Mouse (Mus musculus): ENCODE measurements at regions not wholly inside any gene's neighbourhood (a gene's known extent, or its start where the extent isn't known, plus 50 kb on each side); places are given as distances from the start of the nearest gene placed in this dataset.

DNA sequence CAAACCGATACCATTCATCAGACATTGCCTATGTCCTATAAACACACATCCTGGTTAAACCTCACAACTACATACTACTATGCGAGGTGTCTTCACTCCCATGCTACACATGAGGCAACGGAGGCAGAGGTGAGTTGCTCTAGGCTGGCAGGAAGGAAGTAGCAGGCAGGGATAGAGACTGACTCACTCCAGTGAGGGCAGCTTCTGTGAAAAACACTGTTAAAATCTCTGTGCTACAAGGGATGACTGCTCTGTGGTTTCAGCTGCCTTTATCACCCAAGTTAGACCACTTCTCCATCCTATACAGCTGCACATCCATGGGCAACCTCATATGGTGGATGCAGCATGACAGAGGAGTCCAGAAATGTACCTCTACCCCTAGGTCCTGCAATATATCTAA, 91.0 kb upstream of the Sgk1 start:
- 36% methylated on average over 3 of the region's 3 CpGs for WGBS (ENCODE audit: insufficient replicate concordance)
- Histone ChIP-seq H3K36me3 (replicated peaks; ENCODE audit: control insufficient read depth, insufficient read depth, low read depth) (no peaks in the 10 kb centered on the region), H3K27ac (no peak overlapping the region), H3K9ac (replicated peaks) (no peak overlapping the region), H3K27me3 (ENCODE audit: control insufficient read depth, insufficient read depth, low read length) (no peaks in the 10 kb centered on the region), H3K9me3 (ENCODE audit: control insufficient read depth, low read length) (no peaks in the 10 kb centered on the region), H3K4me2 (ENCODE audit: low read depth) (no peak overlapping the region), H3K4me1 (replicated peaks; ENCODE audit: control insufficient read depth in 2 of 2, insufficient read depth in 2 of 2, low read length in 1 of 2) (no peaks in the 10 kb centered on the region), H3K4me3 (ENCODE audit: insufficient read depth in 1 of 2, low read depth in 2 of 2, low read length in 2 of 2) (no peak overlapping the region)
- TF ChIP-seq EP300 (IDR thresholded peaks at IDR 0.05; ENCODE audit: low read depth): no peak
- TF ChIP-seq CTCF (IDR thresholded peaks at IDR 0.05; ENCODE audit: low read depth): no peak
- ATAC-seq (ENCODE audit: insufficient read depth): no peak
- no peak for DNase-seq (ENCODE audit: low read depth in 3 of 3, low spot score in 3 of 3)

DNA sequence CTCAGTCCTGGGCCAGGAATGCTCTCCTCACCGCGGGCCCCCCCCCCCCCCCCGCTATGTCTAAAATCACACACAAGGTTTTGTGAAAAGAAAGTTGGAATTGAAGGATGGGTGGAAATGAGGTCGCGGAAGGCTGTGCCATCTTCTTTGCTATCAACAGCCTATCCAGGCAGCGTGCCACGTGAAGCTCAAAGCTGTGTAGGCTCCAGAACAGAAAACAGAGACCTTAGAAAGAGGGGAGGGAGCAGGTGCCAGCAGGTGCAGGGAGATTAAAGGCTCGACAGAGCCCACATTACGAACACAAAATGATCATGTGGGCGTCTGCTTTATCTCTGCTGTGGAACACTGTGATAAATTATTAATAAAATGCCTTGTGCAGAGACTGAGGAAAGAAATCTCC, 89.6 kb upstream of the Sgk1 start:
- no peaks in the 10 kb centered on the region for H3K4me1 ChIP-seq (replicated peaks; ENCODE audit: control insufficient read depth in 2 of 2, insufficient read depth in 2 of 2, low read length in 1 of 2)
- no peak for DNase-seq (ENCODE audit: low read depth in 3 of 3, low spot score in 3 of 3)
- H3K4me2 ChIP-seq (ENCODE audit: low read depth): no peak overlapping the region
- TF ChIP-seq EP300 (IDR thresholded peaks at IDR 0.05; ENCODE audit: low read depth) (no peak), CTCF (IDR thresholded peaks at IDR 0.05; ENCODE audit: low read depth) (no peak)
- WGBS (ENCODE audit: insufficient replicate concordance): 33% methylated on average over 10 of the region's 10 CpGs
- no peaks in the 10 kb centered on the region for H3K9me3 ChIP-seq (ENCODE audit: control insufficient read depth, low read length)
- H3K36me3 ChIP-seq (replicated peaks; ENCODE audit: control insufficient read depth, insufficient read depth, low read depth): no peaks in the 10 kb centered on the region
- H3K4me3 ChIP-seq (ENCODE audit: insufficient read depth in 1 of 2, low read depth in 2 of 2, low read length in 2 of 2): no peak overlapping the region
- ATAC-seq (ENCODE audit: insufficient read depth): no peak
- no peak overlapping the region for H3K27ac ChIP-seq
- no peak overlapping the region for H3K9ac ChIP-seq (replicated peaks)
- H3K27me3 ChIP-seq (ENCODE audit: control insufficient read depth, insufficient read depth, low read length): no peaks in the 10 kb centered on the region

DNA sequence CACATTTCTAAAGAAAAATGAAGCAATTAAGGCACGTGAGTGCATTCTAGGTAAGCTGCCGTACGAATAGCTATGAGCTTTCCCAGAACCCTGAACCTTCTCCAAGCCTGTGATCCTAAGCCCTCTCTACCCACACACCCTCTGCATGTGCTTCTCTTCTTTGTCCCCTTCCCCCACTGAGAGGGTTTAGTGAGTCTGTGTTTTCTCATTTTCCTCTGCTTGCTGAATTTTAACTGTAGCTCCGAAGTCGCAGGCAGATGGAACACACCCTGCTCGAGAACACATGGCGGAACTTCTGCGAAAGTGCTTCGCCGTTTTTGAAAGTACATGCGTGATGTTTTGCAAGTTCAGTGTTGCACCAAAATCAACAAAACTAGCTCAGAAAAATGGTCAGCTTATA, 88.3 kb upstream of the Sgk1 start:
- Histone ChIP-seq H3K4me3 (ENCODE audit: insufficient read depth in 1 of 2, low read depth in 2 of 2, low read length in 2 of 2) (no peak overlapping the region), H3K27me3 (ENCODE audit: control insufficient read depth, insufficient read depth, low read length) (no peaks in the 10 kb centered on the region), H3K27ac (no peak overlapping the region), H3K9ac (replicated peaks) (no peak overlapping the region), H3K9me3 (ENCODE audit: control insufficient read depth, low read length) (no peaks in the 10 kb centered on the region), H3K36me3 (replicated peaks; ENCODE audit: control insufficient read depth, insufficient read depth, low read depth) (no peaks in the 10 kb centered on the region), H3K4me2 (ENCODE audit: low read depth) (no peak overlapping the region), H3K4me1 (replicated peaks; ENCODE audit: control insufficient read depth in 2 of 2, insufficient read depth in 2 of 2, low read length in 1 of 2) (no peaks in the 10 kb centered on the region)
- DNase-seq (ENCODE audit: low read depth in 3 of 3, low spot score in 3 of 3) (no peak), ATAC-seq (ENCODE audit: insufficient read depth) (no peak)
- 74% methylated on average over 11 of the region's 11 CpGs for WGBS (ENCODE audit: insufficient replicate concordance)
- TF ChIP-seq EP300 (IDR thresholded peaks at IDR 0.05; ENCODE audit: low read depth) (no peak), CTCF (IDR thresholded peaks at IDR 0.05; ENCODE audit: low read depth) (no peak)

GRCm38 (mm10) chr10:21796386-21796785, 85.6 kb upstream of the Sgk1 start:
- Histone ChIP-seq H3K9ac (replicated peaks) (no peak overlapping the region), H3K36me3 (replicated peaks; ENCODE audit: control insufficient read depth, insufficient read depth, low read depth) (no peaks in the 10 kb centered on the region), H3K4me3 (ENCODE audit: insufficient read depth in 1 of 2, low read depth in 2 of 2, low read length in 2 of 2) (no peak overlapping the region), H3K4me2 (ENCODE audit: low read depth) (no peak overlapping the region), H3K27me3 (ENCODE audit: control insufficient read depth, insufficient read depth, low read length) (no peaks in the 10 kb centered on the region), H3K4me1 (replicated peaks; ENCODE audit: control insufficient read depth in 2 of 2, insufficient read depth in 2 of 2, low read length in 1 of 2) (no peaks in the 10 kb centered on the region), H3K9me3 (ENCODE audit: control insufficient read depth, low read length) (no peaks in the 10 kb centered on the region), H3K27ac (no peak overlapping the region)
- ATAC-seq (ENCODE audit: insufficient read depth) (no peak), DNase-seq (ENCODE audit: low read depth in 3 of 3, low spot score in 3 of 3) (no peak)
- no peak for TF ChIP-seq EP300 (IDR thresholded peaks at IDR 0.05; ENCODE audit: low read depth)
- TF ChIP-seq CTCF (IDR thresholded peaks at IDR 0.05; ENCODE audit: low read depth): no peak
- 80% methylated on average over 4 of the region's 4 CpGs for WGBS (ENCODE audit: insufficient replicate concordance)

- TF ChIP-seq CTCF (IDR thresholded peaks at IDR 0.05; ENCODE audit: low read depth) (no peak), EP300 (IDR thresholded peaks at IDR 0.05; ENCODE audit: low read depth) (no peak)
- Histone ChIP-seq H3K36me3 (replicated peaks; ENCODE audit: control insufficient read depth, insufficient read depth, low read depth) (no peaks in the 10 kb centered on the region), H3K27ac (no peak overlapping the region), H3K4me2 (ENCODE audit: low read depth) (no peak overlapping the region), H3K9me3 (ENCODE audit: control insufficient read depth, low read length) (no peaks in the 10 kb centered on the region), H3K4me1 (replicated peaks; ENCODE audit: control insufficient read depth in 2 of 2, insufficient read depth in 2 of 2, low read length in 1 of 2) (no peaks in the 10 kb centered on the region), H3K4me3 (ENCODE audit: insufficient read depth in 1 of 2, low read depth in 2 of 2, low read length in 2 of 2) (no peak overlapping the region), H3K9ac (replicated peaks) (no peak overlapping the region), H3K27me3 (ENCODE audit: control insufficient read depth, insufficient read depth, low read length) (no peaks in the 10 kb centered on the region)
- DNase-seq (ENCODE audit: low read depth in 3 of 3, low spot score in 3 of 3) (no peak), ATAC-seq (ENCODE audit: insufficient read depth) (no peak)
- 63% methylated on average over 6 of the region's 6 CpGs for WGBS (ENCODE audit: insufficient replicate concordance)
Observed at GRCm38 (mm10) chr10:21798103-21798502, 83.9 kb upstream of the Sgk1 start.

All from liver, embryonic 14.5 days (tissue).